Mouse (Mus musculus): ENCODE data around the gene Repin1. TPM values are rescaled to one million over a fixed set of nuclear protein-coding genes. Genes with fewer than 3 reads are reported as not detected.
A peak's percentile ranks its signal among the peaks of the same experiment; 100 is the strongest.

Gene Repin1
- polyA plus RNA-seq, 1 experiment from 2014 or later = 24.9 TPM

GRCm38 (mm10) chr6:48629661-48630034 is 36.0 kb downstream of the Repin1 start:
- H3K27me3 ChIP-seq (replicated peaks) = peaks cover 22% of the 10 kb centered on the region
- peak overlapping the region; percentile 38 for H3K4me3 ChIP-seq (replicated peaks)
- H3K4me1 ChIP-seq (replicated peaks) = peaks cover 15% of the 10 kb centered on the region; the same call in 1 of the 2 replicates
- H3K4me2 ChIP-seq (replicated peaks) = peak overlapping the region; percentile 87
- peak overlapping the region; percentile 26 for H3K9ac ChIP-seq
- H3K27ac ChIP-seq = no peak overlapping the region
- 14% methylated on average over 13 of the region's 13 CpGs for WGBS
- ATAC-seq = peak; percentile 30
- no peaks in the 10 kb centered on the region for H3K9me3 ChIP-seq
- H3K36me3 ChIP-seq = no peaks in the 10 kb centered on the region

GRCm38 (mm10) chr6:48630831-48631230 is 37.1 kb downstream of the Repin1 start:
- ATAC-seq = no peak

GRCm38 (mm10) chr6:48635105-48635504 is 41.4 kb downstream of the Repin1 start:
- 75% methylated on average over 2 of the region's 2 CpGs for WGBS
- Histone ChIP-seq H3K4me1 (replicated peaks) (no peaks in the 10 kb centered on the region), H3K9me3 (no peaks in the 10 kb centered on the region), H3K27ac (no peak overlapping the region), H3K4me3 (replicated peaks) (no peak overlapping the region), H3K4me2 (replicated peaks) (no peak overlapping the region), H3K9ac (no peak overlapping the region), H3K27me3 (replicated peaks) (no peaks in the 10 kb centered on the region), H3K36me3 (no peaks in the 10 kb centered on the region)
- no peak for ATAC-seq

More at GRCm38 (mm10) chr6:48630831-48631230, 37.1 kb downstream of the Repin1 start:
- Histone ChIP-seq H3K4me2 (replicated peaks) (no peak overlapping the region), H3K9ac (no peak overlapping the region), H3K9me3 (no peaks in the 10 kb centered on the region), H3K27me3 (replicated peaks) (peaks cover 18% of the 10 kb centered on the region), H3K4me1 (replicated peaks) (peaks cover 15% of the 10 kb centered on the region; the same call in 1 of the 2 replicates), H3K27ac (no peak overlapping the region), H3K4me3 (replicated peaks) (no peak overlapping the region), H3K36me3 (no peaks in the 10 kb centered on the region)
- WGBS = 85% methylated on average over 8 of the region's 8 CpGs

- Histone ChIP-seq H3K9me3 (no peaks in the 10 kb centered on the region), H3K4me3 (replicated peaks) (no peak overlapping the region), H3K27ac (no peak overlapping the region), H3K4me2 (replicated peaks) (no peak overlapping the region), H3K4me1 (replicated peaks) (no peaks in the 10 kb centered on the region), H3K9ac (no peak overlapping the region), H3K36me3 (no peaks in the 10 kb centered on the region), H3K27me3 (replicated peaks) (no peaks in the 10 kb centered on the region)
- 65% methylated on average over 6 of the region's 6 CpGs for WGBS
- ATAC-seq = no peak
These were observed 42.8 kb downstream of the Repin1 start for GRCm38 (mm10) chr6:48636515-48636914.

- H3K27me3 ChIP-seq (replicated peaks) = no peaks in the 10 kb centered on the region
- no peaks in the 10 kb centered on the region for H3K9me3 ChIP-seq
- no peak overlapping the region for H3K27ac ChIP-seq
- ATAC-seq = no peak
- H3K4me1 ChIP-seq (replicated peaks) = no peaks in the 10 kb centered on the region
- no peak overlapping the region for H3K9ac ChIP-seq
- H3K36me3 ChIP-seq = no peaks in the 10 kb centered on the region
- no peak overlapping the region for H3K4me2 ChIP-seq (replicated peaks)
- 69% methylated on average over 6 of the region's 6 CpGs for WGBS
- H3K4me3 ChIP-seq (replicated peaks) = no peak overlapping the region
These were observed 44.3 kb downstream of the Repin1 start for GRCm38 (mm10) chr6:48637811-48638500.

GRCm38 (mm10) chr6:48638553-48638952 is 44.9 kb downstream of the Repin1 start:
- no peak overlapping the region for H3K9ac ChIP-seq

GRCm38 (mm10) chr6:48641391-48641790 is 47.7 kb downstream of the Repin1 start:
- Histone ChIP-seq H3K27ac (no peak overlapping the region), H3K36me3 (no peaks in the 10 kb centered on the region), H3K27me3 (replicated peaks) (no peaks in the 10 kb centered on the region), H3K4me3 (replicated peaks) (no peak overlapping the region), H3K4me2 (replicated peaks) (no peak overlapping the region), H3K9me3 (no peaks in the 10 kb centered on the region), H3K4me1 (replicated peaks) (no peaks in the 10 kb centered on the region), H3K9ac (no peak overlapping the region)
- WGBS = 67% methylated on average over 6 of the region's 6 CpGs
- no peak for ATAC-seq

More at GRCm38 (mm10) chr6:48638553-48638952, 44.9 kb downstream of the Repin1 start:
- Histone ChIP-seq H3K27ac (no peak overlapping the region), H3K4me2 (replicated peaks) (no peak overlapping the region), H3K4me3 (replicated peaks) (no peak overlapping the region), H3K4me1 (replicated peaks) (no peaks in the 10 kb centered on the region), H3K36me3 (no peaks in the 10 kb centered on the region), H3K27me3 (replicated peaks) (no peaks in the 10 kb centered on the region), H3K9me3 (no peaks in the 10 kb centered on the region)
- no peak for ATAC-seq
- WGBS = 72% methylated on average over 2 of the region's 2 CpGs

GRCm38 (mm10) chr6:48642764-48643292 is 49.1 kb downstream of the Repin1 start:
- H3K4me2 ChIP-seq (replicated peaks) = no peak overlapping the region
- 19% methylated on average over 4 of the region's 4 CpGs for WGBS
- no peak; the same call in 1 of the 2 replicates for ATAC-seq
- H3K9ac ChIP-seq = no peak overlapping the region
- H3K36me3 ChIP-seq = no peaks in the 10 kb centered on the region
- H3K4me1 ChIP-seq (replicated peaks) = no peaks in the 10 kb centered on the region
- H3K9me3 ChIP-seq = no peaks in the 10 kb centered on the region
- H3K27ac ChIP-seq = no peak overlapping the region
- no peak overlapping the region for H3K4me3 ChIP-seq (replicated peaks)
- no peaks in the 10 kb centered on the region for H3K27me3 ChIP-seq (replicated peaks)

- Histone ChIP-seq H3K9me3 (no peaks in the 10 kb centered on the region), H3K4me3 (replicated peaks) (no peak overlapping the region), H3K27ac (no peak overlapping the region), H3K9ac (no peak overlapping the region), H3K27me3 (replicated peaks) (no peaks in the 10 kb centered on the region), H3K36me3 (no peaks in the 10 kb centered on the region), H3K4me1 (replicated peaks) (no peaks in the 10 kb centered on the region), H3K4me2 (replicated peaks) (no peak overlapping the region)
- peak; percentile 67; the same call in 1 of the 2 replicates for ATAC-seq
- 12% methylated on average over 12 of the region's 12 CpGs for WGBS
These were observed 52.1 kb downstream of the Repin1 start for GRCm38 (mm10) chr6:48645660-48646308.

GRCm38 (mm10) chr6:48646309-48646690 is 52.6 kb downstream of the Repin1 start:
- no peaks in the 10 kb centered on the region for H3K9me3 ChIP-seq
- 75% methylated on average over 4 of the region's 4 CpGs for WGBS
- H3K4me1 ChIP-seq (replicated peaks) = no peaks in the 10 kb centered on the region
- no peak for ATAC-seq
- H3K9ac ChIP-seq = no peak overlapping the region
- no peak overlapping the region for H3K4me3 ChIP-seq (replicated peaks)
- no peak overlapping the region for H3K27ac ChIP-seq
- H3K27me3 ChIP-seq (replicated peaks) = no peaks in the 10 kb centered on the region
- no peaks in the 10 kb centered on the region for H3K36me3 ChIP-seq
- no peak overlapping the region for H3K4me2 ChIP-seq (replicated peaks)

- 37% methylated on average over 3 of the region's 3 CpGs for whole genome bisulfite sequencing
- no peaks in the 10 kb centered on the region for H3K4me1 ChIP-seq (replicated peaks)
- no peaks in the 10 kb centered on the region for H3K9me3 ChIP-seq
- ATAC-seq = peak; percentile 69; the same call in 1 of the 2 replicates
- H3K4me2 ChIP-seq (replicated peaks) = no peak within 1 kb of the TSS
- no peaks in the 10 kb centered on the region for H3K36me3 ChIP-seq
- H3K27me3 ChIP-seq (replicated peaks) = no peaks in the 10 kb centered on the region
- no peak within 1 kb of the TSS for H3K4me3 ChIP-seq (replicated peaks)
- H3K9ac ChIP-seq = no peak within 1 kb of the TSS
- no peak within 1 kb of the TSS for H3K27ac ChIP-seq
These were observed 53.3 kb downstream of the Repin1 start, which contains the start of gene Gimap8 for GRCm38 (mm10) chr6:48646995-48647394. Gene Gimap8, plus strand, starts transcription at chr6:48647234.

- H3K4me1 ChIP-seq (replicated peaks) = no peaks in the 10 kb centered on the region
- H3K4me3 ChIP-seq (replicated peaks) = no peak overlapping the region
- no peaks in the 10 kb centered on the region for H3K27me3 ChIP-seq (replicated peaks)
- no peak overlapping the region for H3K27ac ChIP-seq
- ATAC-seq = no peak
- no peaks in the 10 kb centered on the region for H3K36me3 ChIP-seq
- H3K9ac ChIP-seq = no peak overlapping the region
- H3K4me2 ChIP-seq (replicated peaks) = no peak overlapping the region
- no peaks in the 10 kb centered on the region for H3K9me3 ChIP-seq
- WGBS = 72% methylated on average over 2 of the region's 2 CpGs
These were observed 53.9 kb downstream of the Repin1 start for GRCm38 (mm10) chr6:48647611-48648010.
